Mouse (Mus musculus) spleen, postnatal 4 days (tissue): Measurements from ENCODE around the gene Susd1.

Experiments used
- DNase-seq, 2 experiments: peaks; one replicate each; pipeline ENCODE4 v3.0.0; 2022; ENCODE audit warnings: low spot score in 2 of 2

The Susd1 gene

GRCm38 (mm10) chr4:59340714-59341113, 97.7 kb downstream of the Susd1 start:
- DNase-seq: peak; percentile 88 to 97

- peak; percentile 12 to 54 for DNase-seq
These were observed 98.4 kb downstream of the Susd1 start for GRCm38 (mm10) chr4:59340046-59340445.

GRCm38 (mm10) chr4:59338896-59339535, 99.4 kb downstream of the Susd1 start:
- peak in 1 of 2 experiments; percentile 57 for DNase-seq

- no peak for DNase-seq
These were observed 100.9 kb downstream of the Susd1 start for GRCm38 (mm10) chr4:59337533-59337885.

- peak; percentile 16 to 64 for DNase-seq
These were observed 101.4 kb downstream of the Susd1 start for GRCm38 (mm10) chr4:59336846-59337532.

- DNase-seq: peak in 1 of 2 experiments; percentile 13
These were observed 102.0 kb downstream of the Susd1 start for GRCm38 (mm10) chr4:59336439-59336809.

- peak; percentile 75 to 87 for DNase-seq
These were observed 102.6 kb downstream of the Susd1 start for GRCm38 (mm10) chr4:59335616-59336438.

GRCm38 (mm10) chr4:59335101-59335500, 103.3 kb downstream of the Susd1 start:
- peak; percentile 7 to 54 for DNase-seq

- DNase-seq: peak; percentile 16 to 55
These were observed 104.2 kb downstream of the Susd1 start for GRCm38 (mm10) chr4:59334236-59334635.

- peak; percentile 9 to 58 for DNase-seq
These were observed 105.0 kb downstream of the Susd1 start for GRCm38 (mm10) chr4:59333424-59333895.

GRCm38 (mm10) chr4:59332691-59333423, 105.6 kb downstream of the Susd1 start:
- peak; percentile 10 to 54 for DNase-seq

GRCm38 (mm10) chr4:59332089-59332488, 106.3 kb downstream of the Susd1 start:
- peak; percentile 8 to 65 for DNase-seq

GRCm38 (mm10) chr4:59331633-59332032, 106.8 kb downstream of the Susd1 start:
- DNase-seq: peak; percentile 77 to 86

- peak in 1 of 2 experiments; percentile 10 for DNase-seq
These were observed 107.3 kb downstream of the Susd1 start for GRCm38 (mm10) chr4:59330961-59331604.

- DNase-seq: peak; percentile 11 to 56
These were observed 108.8 kb downstream of the Susd1 start for GRCm38 (mm10) chr4:59329461-59330304.

- peak; percentile 7 to 46 for DNase-seq
These were observed 109.6 kb downstream of the Susd1 start for GRCm38 (mm10) chr4:59328821-59329220.

GRCm38 (mm10) chr4:59327986-59328385, 110.4 kb downstream of the Susd1 start:
- peak in 1 of 2 experiments; percentile 35 for DNase-seq

GRCm38 (mm10) chr4:59326031-59326760, 112.2 kb downstream of the Susd1 start:
- DNase-seq: peak in 1 of 2 experiments; percentile 44

- peak in 1 of 2 experiments; percentile 41 for DNase-seq
These were observed 114.1 kb downstream of the Susd1 start for GRCm38 (mm10) chr4:59324317-59324716.
